Mouse (Mus musculus): ENCODE results near the gene Trim34b. TPM values are rescaled to one million over a fixed set of nuclear protein-coding genes. Genes with fewer than 3 reads are reported as not detected.

The Trim34b gene
- total RNA-seq, 2 experiments from 2014 or later = not detected

Other genes starting within 250 kb of the Trim34b start
- not detected for gene Olfr645, start 244.0 kb upstream of the Trim34b start, total RNA-seq (2021)
- under 1 TPM in 1 of 2 experiments, not detected in 1; 0.14 TPM for gene Olfr646, start 224.6 kb upstream of the Trim34b start, total RNA-seq (2021)
- not detected for gene Ubqln5, start 199.6 kb upstream of the Trim34b start, total RNA-seq (2021)
- not detected for gene Olfr643, start 192.1 kb upstream of the Trim34b start, total RNA-seq (2021)
- not detected for gene Ubqln3, start 186.2 kb upstream of the Trim34b start, total RNA-seq (2021)
- gene Ubqlnl, start 178.9 kb upstream of the Trim34b start, total RNA-seq (2021) = not detected
- gene Olfm5, start 164.6 kb upstream of the Trim34b start, total RNA-seq (2021) = not detected
- gene Olfr648, start 146.1 kb upstream of the Trim34b start, total RNA-seq (2021) = under 1 TPM; 0.41 to 0.55 TPM
- not detected for gene Olfr649, start 133.5 kb upstream of the Trim34b start, total RNA-seq (2021)
- gene Trim6, start 110.7 kb upstream of the Trim34b start, total RNA-seq (2021) = under 1 TPM; 0.34 to 0.55 TPM
- gene Trim34a, start 85.0 kb upstream of the Trim34b start, total RNA-seq (2021) = 1 to 10 TPM; 1.4 to 1.5 TPM
- under 1 TPM; 0.30 to 0.41 TPM for gene Trim5, start 41.4 kb upstream of the Trim34b start, total RNA-seq (2021)
- 1 to 10 TPM; 1.8 to 2.1 TPM for gene Trim12a, start 14.0 kb upstream of the Trim34b start, total RNA-seq (2021)
- gene Trim12c, start 23.9 kb downstream of the Trim34b start, total RNA-seq (2021) = 1 to 10 TPM in 1 of 2 experiments, under 1 TPM in 1; 0.94 to 1.5 TPM
- gene Trim30b, start 40.4 kb downstream of the Trim34b start, total RNA-seq (2021) = not detected
- not detected for gene Trim30c, start 71.4 kb downstream of the Trim34b start, total RNA-seq (2021)
- gene Trim30a, start 135.7 kb downstream of the Trim34b start, total RNA-seq (2021) = 1 to 10 TPM in 1 of 2 experiments, under 1 TPM in 1; 0.82 to 1.3 TPM
- gene Trim30d, start 178.4 kb downstream of the Trim34b start, total RNA-seq (2021) = under 1 TPM in 1 of 2 experiments, not detected in 1; 0.27 TPM
- not detected for gene Olfr651, start 220.7 kb downstream of the Trim34b start, total RNA-seq (2021)
- not detected for gene Olfr652, start 231.4 kb downstream of the Trim34b start, total RNA-seq (2021)
- gene Olfr653, start 247.8 kb downstream of the Trim34b start, total RNA-seq (2021) = not detected